In genomic region chr17:34249878-34250277, GRCm38 (mm10) we compare ENCODE assay signal across 8 mouse cellular contexts. TPM values are rescaled to one million over a fixed set of nuclear protein-coding genes. Genes with fewer than 3 reads are reported as not detected.
DNase-seq lines count a peak whose midpoint lies in the region; ATAC-seq and TF ChIP-seq lines count a peak whose summit lies in the region.

No protein-coding gene starts in this region.

- H3K27ac ChIP-seq in embryonic facial prominence, embryonic 11.5 days (replicated peaks; ENCODE audit: low read depth, low read length): no peak overlapping the region
- H3K27ac ChIP-seq in lung, embryonic 14.5 days (ENCODE audit: low read depth): no peak overlapping the region

- no peaks in the 10 kb centered on the region for H3K36me3 ChIP-seq in E14TG2a.4 (ENCODE audit: insufficient read depth, low read length)
- no peaks in the 10 kb centered on the region for H3K36me3 ChIP-seq in embryonic facial prominence, embryonic 11.5 days (replicated peaks; ENCODE audit: control insufficient read depth, insufficient read depth, low read depth, low read length)
- H3K36me3 ChIP-seq in lung, embryonic 14.5 days (ENCODE audit: insufficient read depth): no peaks in the 10 kb centered on the region
- H3K36me3 ChIP-seq in splenic B cell, adult 2 months (ENCODE audit: control insufficient read depth, insufficient read depth, low read length, poor library complexity, severe bottlenecking): peaks cover 1% of the 10 kb centered on the region; the same call in 1 of the 2 replicates

- peak; percentile 54 for DNase-seq in layer of hippocampus, adult 11-12 months (ENCODE audit: low spot score)
- no peak for DNase-seq in layer of hippocampus, adult 9-10 months (ENCODE audit: low spot score)
- DNase-seq in R1 (ENCODE audit: low read depth, low spot score): peak; percentile 60
- peak; percentile 82 for DNase-seq in embryonic facial prominence, embryonic 11.5 days (ENCODE audit: low spot score)
- peak; percentile 87 for DNase-seq in lung, embryonic 14.5 days
- peak; percentile 89 for DNase-seq in splenic B cell, adult 2 months (ENCODE audit: low read depth, low spot score)
- DNase-seq in urinary bladder, adult 18-20 months (ENCODE audit: low spot score in 2 of 2): no peak

- peak; percentile 86 for TF ChIP-seq CTCF in E14TG2a.4 (conservative IDR thresholded peaks at IDR 0.05; ENCODE audit: low read length)
- peak; percentile 78 for TF ChIP-seq CTCF in lung, embryonic 14.5 days (IDR thresholded peaks at IDR 0.05; ENCODE audit: low read depth)

- WGBS in embryonic facial prominence, embryonic 11.5 days: 19% methylated on average over 4 of the region's 4 CpGs
- 18% methylated on average over 4 of the region's 4 CpGs for WGBS in lung, embryonic 14.5 days

- no peaks in the 10 kb centered on the region for H3K4me1 ChIP-seq in E14TG2a.4 (replicated peaks; ENCODE audit: low read depth, low read length)
- no peaks in the 10 kb centered on the region for H3K4me1 ChIP-seq in embryonic facial prominence, embryonic 11.5 days (ENCODE audit: control insufficient read depth, insufficient read depth, low read length)
- H3K4me1 ChIP-seq in lung, embryonic 14.5 days (ENCODE audit: insufficient read depth): no peaks in the 10 kb centered on the region

- no peak overlapping the region for H3K4me2 ChIP-seq in embryonic facial prominence, embryonic 11.5 days (ENCODE audit: low read depth, low read length)
- no peak overlapping the region for H3K4me2 ChIP-seq in lung, embryonic 14.5 days

- ATAC-seq in embryonic facial prominence, embryonic 11.5 days (replicated peaks; ENCODE audit: insufficient number of reproducible peaks, low FRiP score, low TSS enrichment, low read depth): no peak
- ATAC-seq in lung, embryonic 14.5 days (ENCODE audit: insufficient read depth): no peak

- H3K27me3 ChIP-seq in E14TG2a.4 (ENCODE audit: insufficient read depth, low read length): 0 out of 2 replicates have a peak, but pooled peaks cover 2% of the 10 kb centered on the region
- no peaks in the 10 kb centered on the region for H3K27me3 ChIP-seq in embryonic facial prominence, embryonic 11.5 days (ENCODE audit: control insufficient read depth, insufficient read depth, low read length)
- no peaks in the 10 kb centered on the region for H3K27me3 ChIP-seq in lung, embryonic 14.5 days (ENCODE audit: insufficient read depth, low read length)
- H3K27me3 ChIP-seq in splenic B cell, adult 2 months (ENCODE audit: control insufficient read depth, insufficient read depth, low read length, poor library complexity, severe bottlenecking): no peaks in the 10 kb centered on the region

- H3K9me3 ChIP-seq in E14TG2a.4 (ENCODE audit: low read length): no peaks in the 10 kb centered on the region
- no peaks in the 10 kb centered on the region for H3K9me3 ChIP-seq in embryonic facial prominence, embryonic 11.5 days (replicated peaks; ENCODE audit: control insufficient read depth, low read length)
- H3K9me3 ChIP-seq in lung, embryonic 14.5 days (ENCODE audit: low read depth, low read length): no peaks in the 10 kb centered on the region

- no peak overlapping the region for H3K4me3 ChIP-seq in E14TG2a.4 (replicated peaks; ENCODE audit: low read length)
- no peak overlapping the region for H3K4me3 ChIP-seq in embryonic facial prominence, embryonic 11.5 days (ENCODE audit: low read depth, low read length)
- H3K4me3 ChIP-seq in lung, embryonic 14.5 days (ENCODE audit: low read depth, low read length): no peak overlapping the region

- no peak overlapping the region for H3K9ac ChIP-seq in embryonic facial prominence, embryonic 11.5 days (replicated peaks; ENCODE audit: low read length)
- H3K9ac ChIP-seq in lung, embryonic 14.5 days: no peak overlapping the region

RNA-seq across cellular contexts. Expression of gene H2-Ab1, which starts 7.6 kb away (rescaled TPM):
- 3.5 and 3.8 TPM in 2 replicates for polyA plus RNA-seq in embryonic facial prominence, embryonic 11.5 days (2014; fragmentation: Nextera tagmentation; extraction: Ambion mirVana)
- polyA plus RNA-seq in lung, embryonic 14.5 days (2014; fragmentation: Nextera tagmentation; extraction: Ambion mirVana): 2.6 and 2.8 TPM in 2 replicates

RNA-seq across cellular contexts. Expression of gene H2-Ob, which starts 11.2 kb away (rescaled TPM):
- polyA plus RNA-seq in embryonic facial prominence, embryonic 11.5 days (2014; fragmentation: Nextera tagmentation; extraction: Ambion mirVana): not detected in 2 replicates
- not detected in 2 replicates for polyA plus RNA-seq in lung, embryonic 14.5 days (2014; fragmentation: Nextera tagmentation; extraction: Ambion mirVana)

RNA-seq across cellular contexts. Expression of gene H2-Aa, which starts 37.7 kb away (rescaled TPM):
- not detected in 2 replicates for polyA plus RNA-seq in embryonic facial prominence, embryonic 11.5 days (2014; fragmentation: Nextera tagmentation; extraction: Ambion mirVana)
- 2.0 TPM in 2 replicates for polyA plus RNA-seq in lung, embryonic 14.5 days (2014; fragmentation: Nextera tagmentation; extraction: Ambion mirVana)

RNA-seq across cellular contexts. Expression of gene Tap2, which starts 46.6 kb away (rescaled TPM):
- polyA plus RNA-seq in embryonic facial prominence, embryonic 11.5 days (2014; fragmentation: Nextera tagmentation; extraction: Ambion mirVana): 0.77 and 1.2 TPM in 2 replicates
- 3.0 and 3.7 TPM in 2 replicates for polyA plus RNA-seq in lung, embryonic 14.5 days (2014; fragmentation: Nextera tagmentation; extraction: Ambion mirVana)

RNA-seq across cellular contexts. Expression of gene Psmb8, which starts 52.4 kb away (rescaled TPM):
- polyA plus RNA-seq in embryonic facial prominence, embryonic 11.5 days (2014; fragmentation: Nextera tagmentation; extraction: Ambion mirVana): 1.7 and 2.1 TPM in 2 replicates
- 7.9 and 8.9 TPM in 2 replicates for polyA plus RNA-seq in lung, embryonic 14.5 days (2014; fragmentation: Nextera tagmentation; extraction: Ambion mirVana)

Comparison
In these comparisons a context has a peak if more than half of its experiments do, and no peak if none do; other contexts are left out.
1. DNase-seq: peak in layer of hippocampus, adult 11-12 months (single experiment), R1 (single experiment), embryonic facial prominence, embryonic 11.5 days (single experiment), lung, embryonic 14.5 days (single experiment) and splenic B cell, adult 2 months (single experiment); none in layer of hippocampus, adult 9-10 months (single experiment) and urinary bladder, adult 18-20 months (0 of 2).